Mouse (Mus musculus): ENCODE measurements around the gene Ckb.
"Not testable (repeated sequence)": the region's sequence is repeated elsewhere in the genome, so short reads cannot be mapped to it uniquely, and the experiment has no call there.

Ckb gene

DNA sequence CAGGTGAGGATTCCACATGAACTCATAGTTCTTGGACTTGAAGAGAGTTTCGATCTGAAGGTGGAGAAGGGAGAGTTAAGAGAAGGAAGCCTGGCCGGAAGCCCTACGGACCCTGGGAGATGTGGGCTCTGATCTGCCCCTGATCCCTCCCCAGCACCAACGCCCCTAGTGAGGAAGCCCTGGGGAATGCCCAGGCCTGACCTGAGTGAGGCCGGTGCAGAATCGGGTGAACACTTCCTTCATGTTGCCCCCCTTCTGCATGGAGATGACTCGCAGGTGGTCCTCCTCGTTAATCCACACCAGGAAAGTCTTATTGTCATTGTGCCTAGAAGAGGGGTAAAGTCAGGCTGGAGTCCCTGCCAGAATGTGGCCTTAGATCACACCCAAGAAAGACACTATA lies 2.2 kb downstream of the Ckb start:
- CTCF ChIA-PET = no interaction called here

GRCm38 (mm10) chr12:111669000-111669788 lies 2.9 kb downstream of the Ckb start:
- CTCF ChIA-PET = interaction anchor here (0.6 to 0.7 kb wide), 3 partner anchors 27 to 271 kb away, joined by 3 read pairs; no protein-coding TSS in a partner anchor

DNA sequence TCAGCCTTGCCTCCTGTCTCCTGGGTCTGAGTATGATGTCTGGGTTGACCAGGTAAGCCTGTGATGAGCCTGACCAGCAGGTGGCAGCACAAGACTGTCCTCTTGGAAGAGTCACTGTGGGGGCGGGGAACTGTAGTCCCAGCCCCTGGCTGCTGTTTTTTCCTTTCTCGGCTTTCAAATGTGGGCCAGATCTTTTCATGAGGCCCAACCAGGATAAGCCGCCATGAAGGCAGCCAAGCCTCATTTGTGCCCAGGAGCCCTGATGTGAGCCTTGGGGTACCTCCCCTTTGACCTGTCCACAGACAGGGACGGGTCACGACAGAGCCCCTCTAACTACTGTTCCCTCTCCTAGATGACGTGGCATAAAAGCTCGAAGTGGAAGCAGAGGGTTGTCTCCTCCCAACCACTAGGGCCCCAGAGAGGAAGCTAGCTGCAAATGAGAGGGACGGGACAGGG lies 3.7 kb downstream of the Ckb start:
- CTCF ChIA-PET = interaction anchor here (0.6 to 0.7 kb wide), 3 partner anchors 28 to 271 kb away, joined by 3 read pairs; no protein-coding TSS in a partner anchor

GRCm38 (mm10) chr12:111667421-111667820 lies 4.7 kb downstream of the Ckb start:
- CTCF ChIA-PET = interaction anchor here (1.2 kb wide), 1 partner anchor 10 kb away, joined by 3 read pairs; no protein-coding TSS in a partner anchor

DNA sequence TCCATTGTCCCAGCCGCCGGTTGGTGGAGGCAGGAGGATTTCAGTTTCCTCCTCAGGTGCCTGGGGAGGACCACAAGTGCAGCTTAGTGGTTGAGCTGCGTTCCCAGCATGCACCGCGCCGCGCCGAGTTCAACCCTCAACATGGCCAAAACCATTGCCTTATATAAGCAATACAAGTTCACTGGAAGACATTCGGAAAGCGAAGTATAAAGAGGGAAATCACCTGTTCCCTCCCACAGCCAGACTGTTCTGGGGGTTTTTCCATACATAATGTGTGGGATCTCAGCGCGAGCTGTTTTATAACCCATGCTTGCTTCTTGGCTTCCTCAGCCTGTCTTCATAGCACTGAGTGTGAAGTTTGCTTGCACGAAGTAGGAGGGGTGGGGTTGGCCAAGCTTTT lies 5.8 kb downstream of the Ckb start:
- CTCF ChIA-PET = interaction anchor here (1.2 to 1.5 kb wide), 2 partner anchors 9 to 30 kb away, joined by 3 to 4 read pairs; no protein-coding TSS in a partner anchor

- CTCF ChIA-PET = interaction anchor here (1.5 kb wide), 1 partner anchor 31 kb away, joined by 4 read pairs; no protein-coding TSS in a partner anchor
Measured at GRCm38 (mm10) chr12:111665041-111665880, 6.9 kb downstream of the Ckb start.

DNA sequence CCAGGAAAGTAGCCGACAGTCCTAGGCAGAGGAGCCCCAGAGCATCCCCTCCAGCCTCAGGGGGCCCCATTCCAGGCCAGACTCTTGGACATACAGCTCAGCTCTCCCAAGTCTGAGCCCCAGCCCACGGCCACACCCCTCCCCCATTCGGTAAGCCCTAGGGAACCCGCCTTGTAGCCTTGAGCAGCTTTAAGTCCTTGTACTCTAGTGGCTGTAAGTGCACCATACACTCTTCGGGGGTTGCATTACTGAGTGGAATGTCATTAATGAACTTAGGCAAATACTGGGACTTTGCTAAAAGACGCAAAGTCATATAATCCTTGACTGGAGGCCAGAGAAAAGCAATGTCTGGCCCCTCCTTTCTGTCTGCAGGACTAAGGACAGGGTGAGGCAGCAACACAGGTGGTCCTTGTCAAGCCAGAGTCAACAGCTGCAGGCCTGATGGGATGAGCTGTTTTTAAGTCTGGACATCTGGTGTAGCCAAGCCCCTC lies 7.9 kb downstream of the Ckb start:
- CTCF ChIA-PET = no interaction called here

DNA sequence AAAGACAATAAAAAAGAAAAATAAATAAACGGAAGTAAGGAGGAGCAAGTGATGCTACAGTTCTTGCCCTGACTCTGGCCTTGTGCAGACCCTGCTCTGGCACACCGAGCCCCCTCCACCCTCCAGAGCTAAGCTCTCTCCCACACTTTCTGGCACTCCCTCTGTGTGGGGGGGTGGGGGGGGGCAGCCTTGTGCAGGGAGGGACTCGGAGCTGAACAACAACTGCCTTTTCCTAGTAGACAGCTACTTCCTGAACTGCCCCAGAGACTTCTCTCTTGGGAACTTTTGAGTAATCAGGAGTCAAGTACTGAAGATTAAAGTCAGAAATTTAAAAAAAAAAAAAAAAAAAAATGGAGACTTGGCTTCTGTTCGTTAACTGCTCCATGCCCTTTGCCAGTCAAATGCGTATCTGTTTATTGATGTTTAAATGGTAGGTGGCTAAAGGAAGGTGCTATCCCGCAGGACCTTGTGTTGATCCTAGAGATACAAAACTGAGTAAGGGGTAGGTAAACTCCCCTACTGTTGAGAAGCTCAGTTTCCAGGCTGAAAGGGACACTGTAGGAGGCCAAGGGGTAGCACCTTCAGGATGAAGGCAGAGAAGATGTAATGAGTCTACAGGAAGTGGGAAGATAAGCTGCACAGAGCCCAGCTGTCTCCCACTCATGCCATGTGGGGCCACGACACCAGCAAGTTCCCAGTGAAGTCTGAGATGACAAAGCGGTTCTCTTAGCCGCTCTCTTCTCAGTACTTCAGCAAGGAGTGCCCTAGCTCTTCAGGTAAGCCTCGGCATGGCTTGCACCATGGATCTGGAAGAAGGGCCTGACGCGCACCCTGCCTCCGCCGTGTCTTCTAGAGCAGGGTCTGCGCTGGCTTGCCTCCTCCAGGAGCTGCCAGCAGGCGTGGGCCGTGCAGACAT lies 8.7 kb downstream of the Ckb start:
- CTCF ChIA-PET = no interaction called here

GRCm38 (mm10) chr12:111661554-111661953 lies 10.6 kb downstream of the Ckb start:
- CTCF ChIA-PET = not testable (repeated sequence)

DNA sequence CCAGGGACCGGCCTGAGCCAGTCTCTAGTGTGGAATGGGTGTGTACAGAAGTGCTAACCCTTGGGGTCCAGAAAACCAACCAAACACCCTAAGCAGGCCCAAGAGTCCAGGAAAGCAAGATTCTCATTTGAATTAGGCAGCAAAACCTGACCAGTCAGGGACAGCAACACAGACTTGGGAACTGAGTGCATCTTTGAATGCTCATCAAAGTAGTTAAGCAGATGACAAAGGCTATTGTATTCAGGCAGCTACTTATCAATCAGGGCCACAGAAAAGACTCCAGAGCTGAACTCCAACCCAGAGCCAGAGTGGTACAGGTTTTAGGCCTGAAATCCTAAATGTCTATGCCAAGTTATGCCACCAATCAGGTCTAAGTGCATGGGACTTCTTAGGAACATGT lies 11.5 kb downstream of the Ckb start:
- CTCF ChIA-PET = no interaction called here

GRCm38 (mm10) chr12:111659331-111659730 lies 12.8 kb downstream of the Ckb start:
- CTCF ChIA-PET = no interaction called here

GRCm38 (mm10) chr12:111655695-111656094 lies 16.4 kb downstream of the Ckb start:
- CTCF ChIA-PET = interaction anchor here (0.7 kb wide), 1 partner anchor 289 kb away, joined by 5 read pairs; no protein-coding TSS in a partner anchor

GRCm38 (mm10) chr12:111653434-111653833 lies 18.7 kb downstream of the Ckb start:
- CTCF ChIA-PET = interaction anchor here (0.5 to 1.3 kb wide), 2 partner anchors 22 to 84 kb away, joined by 4 to 23 read pairs; no protein-coding TSS in a partner anchor

- CTCF ChIA-PET = interaction anchor here (0.5 to 1.3 kb wide), 2 partner anchors 22 to 85 kb away, joined by 4 to 23 read pairs; no protein-coding TSS in a partner anchor
Measured at GRCm38 (mm10) chr12:111652953-111653352, 19.2 kb downstream of the Ckb start.

DNA sequence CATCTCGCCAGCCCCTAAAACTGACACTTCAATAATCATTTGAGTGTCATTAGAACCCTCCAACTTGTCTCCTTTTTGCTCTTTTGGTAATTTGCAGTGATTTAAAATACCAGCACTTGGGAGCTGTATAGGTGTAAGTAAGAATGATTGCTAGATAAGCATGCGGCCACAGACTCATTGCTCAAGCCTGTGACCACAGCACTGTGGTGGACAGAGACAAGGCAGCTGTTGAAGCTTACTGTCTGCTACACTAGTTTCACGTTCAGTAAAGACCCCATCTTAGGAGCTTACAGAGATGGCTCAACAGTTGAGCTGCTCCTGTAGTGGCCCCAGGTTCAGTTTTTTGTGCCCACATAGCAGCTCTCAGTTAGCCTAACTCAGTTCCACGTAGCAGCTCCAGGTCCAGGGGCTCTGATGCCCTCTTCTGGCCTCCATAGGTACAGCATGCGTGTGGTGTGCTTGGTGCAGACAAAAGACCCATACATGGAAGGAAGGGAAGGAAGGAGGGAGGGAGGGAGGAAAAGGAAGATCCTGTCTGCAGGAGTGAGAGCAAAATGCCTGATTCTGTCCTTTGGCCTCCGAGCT lies 24.0 kb downstream of the Ckb start:
- CTCF ChIA-PET = no interaction called here
